Mouse (Mus musculus) v-Abl transformed pro-B cells (cell line): ENCODE results near the gene Arhgef40.
"Not testable (repeated sequence)": the region's sequence is repeated elsewhere in the genome, so short reads cannot be mapped to it uniquely, and the experiment has no call there.

Source experiments
- in situ Hi-C, 2 experiments: fragments of 400-800 bp; cut with MboI; formaldehyde crosslinking; loops; one replicate each; pipeline ENCODE4 v1.15.1; 2025; ENCODE audit not compliant: unreplicated experiment in 2 of 2

The Arhgef40 gene

GRCm38 (mm10) chr14:52015445-52016100 is 31.1 kb downstream of the Arhgef40 start, which contains the start of gene Tmem253:
Gene Tmem253, plus strand, starts transcription at chr14:52015658.
- in situ Hi-C loops = loop anchor here (10.0 to 25.0 kb wide), 4 partner anchors 89 to 928 kb away; partner anchors contain the start of genes Ang (in 1 of the 2), Ang4 (in 1 of the 2), Eddm3b (in 1 of the 2) and Hnrnpc (in 1 of the 2)

GRCm38 (mm10) chr14:52016625-52017405 is 32.3 kb downstream of the Arhgef40 start:
- in situ Hi-C loops = loop anchor here (10.0 to 25.0 kb wide), 4 partner anchors 88 to 930 kb away; partner anchors contain the start of genes Ang (in 1 of the 2), Ang4 (in 1 of the 2), Eddm3b (in 1 of the 2) and Hnrnpc (in 1 of the 2)

DNA sequence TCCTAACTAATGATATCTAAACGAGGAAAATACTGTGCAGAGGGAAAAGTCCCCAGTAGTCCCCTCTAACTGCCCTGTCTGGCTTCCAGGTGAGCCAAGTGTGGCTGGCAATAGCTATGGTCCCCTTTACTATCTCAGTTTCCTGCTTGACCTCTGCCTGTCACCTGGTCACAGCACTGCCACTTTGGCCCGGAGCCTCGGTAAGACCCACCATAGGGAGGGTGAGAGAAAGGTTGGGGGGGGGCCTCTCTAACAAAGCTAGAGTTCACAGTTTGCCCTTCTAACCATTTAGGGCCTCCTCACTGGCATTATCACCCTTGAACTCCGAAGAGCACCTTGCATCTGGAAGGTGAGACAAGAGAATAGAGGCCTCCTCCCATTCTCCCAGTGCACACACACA is 33.1 kb downstream of the Arhgef40 start:
- in situ Hi-C loops = loop anchor here (10.0 to 25.0 kb wide), 4 partner anchors 87 to 930 kb away; partner anchors contain the start of genes Ang (in 1 of the 2), Ang4 (in 1 of the 2), Eddm3b (in 1 of the 2) and Hnrnpc (in 1 of the 2)

- in situ Hi-C loops = loop anchor here (10.0 to 25.0 kb wide), 4 partner anchors 86 to 931 kb away; partner anchors contain the start of genes Ang (in 1 of the 2), Ang4 (in 1 of the 2), Eddm3b (in 1 of the 2) and Hnrnpc (in 1 of the 2)
These were observed 33.9 kb downstream of the Arhgef40 start for GRCm38 (mm10) chr14:52018248-52019050.

DNA sequence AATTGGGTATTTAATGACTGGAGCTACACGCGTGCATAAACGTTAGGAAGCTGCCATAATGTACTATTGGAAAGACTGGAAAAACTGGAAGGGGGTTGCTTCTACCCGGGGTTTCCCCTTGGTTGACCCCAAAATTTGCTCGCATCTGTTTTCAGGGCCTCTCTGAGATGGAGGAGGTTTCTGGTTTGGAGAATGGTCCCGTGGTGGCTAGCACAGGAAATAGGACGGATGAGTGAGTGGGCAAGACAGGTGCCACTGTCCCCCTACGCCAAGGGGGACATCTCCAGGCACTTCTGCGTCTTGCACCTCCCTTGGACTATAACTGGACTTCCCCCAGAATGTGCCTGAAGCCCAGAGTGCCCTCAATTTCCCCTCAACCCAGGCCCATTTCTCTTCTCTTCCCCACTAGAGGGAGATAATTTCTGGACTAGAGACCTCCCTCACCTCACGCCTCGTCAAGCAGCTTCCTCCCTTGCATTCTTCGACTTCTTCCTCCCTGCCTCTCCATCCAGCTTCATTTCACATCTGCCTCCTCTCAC is 34.6 kb downstream of the Arhgef40 start:
- in situ Hi-C loops = loop anchor here (10.0 to 25.0 kb wide), 4 partner anchors 86 to 932 kb away; partner anchors contain the start of genes Ang (in 1 of the 2), Ang4 (in 1 of the 2), Eddm3b (in 1 of the 2) and Hnrnpc (in 1 of the 2)

DNA sequence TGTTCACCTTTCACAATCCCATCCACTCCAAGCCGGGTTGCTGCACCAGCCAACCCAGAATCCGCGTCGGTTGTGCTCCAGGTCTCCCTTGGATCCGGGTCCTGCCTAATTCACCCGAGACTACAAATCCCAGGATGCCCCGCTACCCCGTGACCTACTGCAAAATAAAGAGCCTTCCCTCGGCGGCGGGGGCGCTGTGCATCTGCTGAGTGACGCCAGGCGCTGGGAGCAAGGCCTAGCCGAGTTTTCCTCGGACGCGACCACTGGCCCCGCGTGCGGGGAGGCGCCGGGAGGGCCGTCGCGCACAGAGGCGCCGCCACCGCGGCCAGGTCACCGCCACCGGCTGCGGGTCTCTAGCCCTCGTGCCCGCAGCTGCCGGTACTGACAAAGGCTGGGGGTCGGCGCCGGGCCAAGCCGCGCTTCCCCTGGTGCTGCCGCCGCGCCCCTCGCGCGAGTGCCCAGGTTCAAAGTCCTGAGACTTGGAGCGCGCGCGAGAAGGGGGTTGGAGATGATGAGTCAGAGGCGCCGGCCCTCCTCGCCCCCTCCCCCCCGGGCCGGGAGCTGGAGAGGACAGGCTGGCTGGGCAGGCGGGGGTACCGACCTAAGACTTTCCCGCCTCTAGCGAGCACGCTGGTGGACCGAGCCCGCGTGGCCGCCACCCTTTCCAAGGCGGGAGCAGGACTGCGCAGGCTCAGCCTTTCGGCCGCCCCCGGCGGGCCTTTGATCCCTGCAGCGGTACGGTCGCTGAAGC is 35.2 kb downstream of the Arhgef40 start:
- in situ Hi-C loops = loop anchor here (5.0 to 25.0 kb wide), 6 partner anchors 85 to 932 kb away; partner anchors contain the start of genes Ang (in 1 of the 2), Ang4 (in 1 of the 2), Eddm3b (in 1 of the 2) and Hnrnpc (in 1 of the 2)

DNA sequence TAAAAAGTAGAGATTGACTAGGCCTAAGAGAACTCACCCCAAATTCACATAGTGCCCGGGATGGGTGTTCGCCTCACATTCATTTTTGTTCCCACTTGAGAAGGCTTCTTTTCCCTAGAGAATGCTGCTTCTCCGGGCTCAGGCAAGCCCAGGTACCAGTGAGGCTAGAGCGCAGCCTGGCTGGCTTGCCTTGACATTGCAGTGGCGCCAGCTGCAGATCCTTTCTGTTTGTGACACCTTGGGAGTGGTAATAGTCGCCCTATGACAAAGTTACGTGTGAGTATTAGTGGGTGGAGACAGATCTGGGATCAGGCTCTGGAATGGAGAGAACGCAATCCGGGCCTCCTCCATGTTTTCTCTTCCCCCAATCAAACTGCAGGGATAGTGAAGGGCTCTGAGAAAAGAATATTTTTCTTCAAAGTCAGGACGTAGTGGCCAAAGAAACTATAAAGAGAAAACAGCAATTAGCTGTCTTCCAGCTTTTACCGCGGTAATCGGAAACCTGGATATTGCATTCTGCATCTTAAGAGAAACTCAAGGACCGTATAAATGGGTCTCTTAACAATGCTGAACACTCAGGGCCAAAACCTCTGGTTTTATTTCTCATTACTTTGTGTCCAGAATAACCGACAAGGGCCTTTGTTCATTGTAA is 36.1 kb downstream of the Arhgef40 start, which contains the start of gene Zfp219:
TSS of gene Zfp219 (minus strand) at position 248 of the 652 bp plus-strand sequence.
- in situ Hi-C loops = loop anchor here (5.0 to 25.0 kb wide), 5 partner anchors 118 to 933 kb away; partner anchors contain the start of genes Ang (in 1 of the 2), Ang4 (in 1 of the 2), Eddm3b (in 1 of the 2) and Rnase4 (in 1 of the 2)

GRCm38 (mm10) chr14:52021138-52021529 is 36.6 kb downstream of the Arhgef40 start:
- in situ Hi-C loops = loop anchor here (5.0 to 25.0 kb wide), 5 partner anchors 119 to 934 kb away; partner anchors contain the start of genes Ang (in 1 of the 2), Ang4 (in 1 of the 2), Eddm3b (in 1 of the 2) and Rnase4 (in 1 of the 2)

- in situ Hi-C loops = loop anchor here (5.0 to 25.0 kb wide), 5 partner anchors 119 to 934 kb away; partner anchors contain the start of genes Ang (in 1 of the 2), Ang4 (in 1 of the 2), Eddm3b (in 1 of the 2) and Rnase4 (in 1 of the 2)
These were observed 37.2 kb downstream of the Arhgef40 start for GRCm38 (mm10) chr14:52021568-52022212.

DNA sequence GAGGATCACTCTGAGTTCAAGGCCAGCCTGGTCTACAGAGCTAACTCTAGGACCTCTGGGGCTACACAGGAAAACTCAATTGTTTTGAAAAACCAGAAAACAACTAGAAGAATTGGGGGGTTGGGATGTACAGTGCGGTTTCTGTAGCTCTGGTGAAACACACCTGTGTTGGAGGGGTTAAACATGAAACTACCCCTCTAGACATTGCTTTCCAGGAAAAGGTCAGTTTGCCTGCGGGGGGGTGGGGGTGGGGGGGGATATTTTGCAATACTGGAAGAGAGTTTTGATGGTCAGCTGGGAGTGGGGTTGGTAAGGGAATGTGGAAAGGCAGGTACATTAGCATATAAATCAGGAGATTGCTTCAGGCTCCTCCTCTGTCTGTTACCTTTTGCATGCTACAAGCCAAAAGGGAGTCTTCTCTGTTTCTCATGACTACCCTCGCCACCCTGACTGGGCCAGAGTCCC is 37.8 kb downstream of the Arhgef40 start:
- in situ Hi-C loops = loop anchor here (5.0 to 25.0 kb wide), 5 partner anchors 120 to 935 kb away; partner anchors contain the start of genes Ang (in 1 of the 2), Ang4 (in 1 of the 2), Eddm3b (in 1 of the 2) and Rnase4 (in 1 of the 2)

DNA sequence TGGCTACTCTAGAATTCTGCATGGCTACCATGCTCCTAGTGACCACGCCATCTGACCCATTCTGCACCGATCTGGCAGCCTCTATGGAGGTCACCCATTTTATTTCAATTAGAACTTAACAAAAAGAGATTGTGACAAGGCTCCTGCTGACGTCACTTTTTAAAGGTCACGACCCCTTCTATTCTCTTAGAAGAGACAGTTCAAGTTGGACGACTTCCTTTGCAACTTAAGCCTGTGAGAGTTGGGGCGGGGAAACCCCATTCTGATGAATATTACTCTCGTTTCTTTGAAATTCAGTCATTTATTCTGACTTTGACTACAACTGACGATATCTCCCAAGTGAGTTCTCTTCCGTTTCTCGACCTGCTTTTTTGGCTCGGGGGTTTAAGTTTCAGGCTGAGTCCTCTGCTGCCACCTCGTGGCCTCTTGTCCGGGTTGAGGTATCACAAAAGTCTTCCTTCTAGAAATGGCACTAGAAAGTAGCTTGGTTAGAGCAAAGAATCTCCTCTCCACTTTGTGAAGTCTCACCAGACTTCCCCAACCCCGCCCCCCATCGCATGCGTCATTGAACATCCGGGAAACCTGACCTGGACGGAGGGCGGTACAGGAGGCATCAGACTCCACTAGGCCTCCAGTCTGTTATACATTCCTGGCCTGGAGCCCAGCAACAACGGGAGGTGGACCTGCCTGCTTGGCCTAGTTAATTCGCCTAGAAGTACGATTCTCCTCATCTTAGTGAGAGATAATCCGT is 38.4 kb downstream of the Arhgef40 start:
- in situ Hi-C loops = loop anchor here (5.0 to 25.0 kb wide), 5 partner anchors 121 to 936 kb away; partner anchors contain the start of genes Ang (in 1 of the 2), Ang4 (in 1 of the 2), Eddm3b (in 1 of the 2) and Rnase4 (in 1 of the 2)

- in situ Hi-C loops = loop anchor here (5.0 to 25.0 kb wide), 5 partner anchors 122 to 937 kb away; partner anchors contain the start of genes Ang (in 1 of the 2), Ang4 (in 1 of the 2), Eddm3b (in 1 of the 2) and Rnase4 (in 1 of the 2)
These were observed 39.6 kb downstream of the Arhgef40 start for GRCm38 (mm10) chr14:52024133-52024532.

DNA sequence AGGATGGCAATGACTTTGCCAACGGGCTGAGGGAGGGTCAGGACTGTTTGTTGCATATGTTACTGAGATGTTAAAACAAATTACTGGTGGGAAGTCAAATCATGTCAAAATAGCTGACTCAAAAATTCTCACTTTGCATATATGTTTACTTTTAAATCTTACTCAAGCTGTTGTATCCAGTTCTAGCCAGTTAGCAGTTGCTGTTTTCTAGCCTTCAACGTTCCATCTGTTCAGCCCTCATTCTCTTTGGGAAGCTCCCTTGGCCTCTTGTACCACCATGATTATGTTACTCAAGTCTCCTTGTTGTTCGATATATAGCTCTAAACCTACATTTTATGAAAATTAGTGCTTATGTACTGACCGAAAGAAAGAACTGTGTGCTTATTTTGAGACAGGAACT is 41.8 kb downstream of the Arhgef40 start:
- in situ Hi-C loops = loop anchor here in 1 of 2 experiments (10.0 kb wide), 1 partner anchor 308 kb away; no protein-coding TSS in a partner anchor

GRCm38 (mm10) chr14:52035926-52036325 is 51.4 kb downstream of the Arhgef40 start:
- in situ Hi-C loops = no loop called here

DNA sequence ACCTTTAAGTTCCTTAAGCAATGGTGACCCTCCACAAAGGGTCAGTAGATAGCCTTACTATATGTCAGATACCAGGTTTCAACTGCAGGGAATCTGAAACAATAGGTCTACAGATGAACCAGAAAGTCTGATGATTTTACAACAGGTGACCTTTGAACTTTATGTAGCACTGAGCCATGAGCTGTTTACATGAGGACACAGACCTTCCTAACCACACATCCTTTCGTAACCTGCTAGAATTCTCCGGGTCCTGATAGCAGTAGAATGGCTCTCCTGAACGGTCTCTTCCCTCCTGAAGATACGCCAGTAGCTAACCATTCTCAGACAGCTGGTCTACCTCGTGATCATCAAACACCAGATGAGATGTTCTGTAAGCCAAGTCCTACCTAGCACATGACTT is 54.8 kb downstream of the Arhgef40 start:
- in situ Hi-C loops = no loop called here

- in situ Hi-C loops = not testable (repeated sequence)
These were observed 57.8 kb downstream of the Arhgef40 start, which contains the start of gene Olfr221 for GRCm38 (mm10) chr14:52042359-52042758. Gene Olfr221, minus strand, starts transcription at chr14:52042459.
